Mouse (Mus musculus): ENCODE results near the gene Tmem268.

GRCm38 (mm10) chr4:63558407-63559081 lies at the start of gene Tmem268:
- TF ChIP-seq CTCF (IDR thresholded peaks at IDR 0.05; ENCODE audit: extremely low read depth, insufficient read depth, insufficient read length, insufficient replicate concordance): 0 out of 2 replicates have a peak, but pooled peaks have one; percentile 13
- no peak for TF ChIP-seq POLR2A (IDR thresholded peaks at IDR 0.05; ENCODE audit: low read depth, low read length)
